Mouse (Mus musculus): ENCODE measurements around the gene Tsr1.

Tsr1 gene

GRCm38 (mm10) chr11:74898517-74898827 lies 601 bp downstream of the Tsr1 start:
- no peak for DNase-seq

- DNase-seq = no peak
Measured at GRCm38 (mm10) chr11:74901555-74901954, 3.7 kb downstream of the Tsr1 start.

GRCm38 (mm10) chr11:74902416-74902815 lies 4.5 kb downstream of the Tsr1 start:
- no peak for DNase-seq

- no peak for DNase-seq
Measured at GRCm38 (mm10) chr11:74907850-74908249, 10.0 kb downstream of the Tsr1 start.

- no peak for DNase-seq
Measured at GRCm38 (mm10) chr11:74908618-74909399, 10.9 kb downstream of the Tsr1 start.

GRCm38 (mm10) chr11:74909978-74910377 lies 12.1 kb downstream of the Tsr1 start:
- no peak for DNase-seq

- no peak for DNase-seq
Measured at GRCm38 (mm10) chr11:74912492-74912891, 14.6 kb downstream of the Tsr1 start.

- DNase-seq = no peak
Measured at GRCm38 (mm10) chr11:74919249-74919648, 21.4 kb downstream of the Tsr1 start.

GRCm38 (mm10) chr11:74924149-74924548 lies 26.3 kb downstream of the Tsr1 start:
- DNase-seq = peak; percentile 30 to 31

GRCm38 (mm10) chr11:74925577-74926387 lies 27.9 kb downstream of the Tsr1 start, which contains the start of the genes Smg6 and Srr:
TSS of gene Smg6 (plus strand) at chr11:74925823.
TSS of gene Srr (minus strand) at chr11:74925948.
- peak; percentile 95 to 97 for DNase-seq

GRCm38 (mm10) chr11:74926388-74927005 lies 28.6 kb downstream of the Tsr1 start:
- DNase-seq = no peak

GRCm38 (mm10) chr11:74927236-74927725 lies 29.4 kb downstream of the Tsr1 start:
- no peak for DNase-seq

- no peak for DNase-seq
Measured at GRCm38 (mm10) chr11:74929111-74929510, 31.2 kb downstream of the Tsr1 start.

- DNase-seq = no peak
Measured at GRCm38 (mm10) chr11:74930391-74930790, 32.5 kb downstream of the Tsr1 start.

GRCm38 (mm10) chr11:74946348-74946747 lies 48.5 kb downstream of the Tsr1 start:
- DNase-seq = peak in 1 of 2 experiments; percentile 12

GRCm38 (mm10) chr11:74954901-74955300 lies 57.0 kb downstream of the Tsr1 start:
- DNase-seq = peak; percentile 16 to 19

GRCm38 (mm10) chr11:74956006-74956405 lies 58.1 kb downstream of the Tsr1 start:
- no peak for DNase-seq

GRCm38 (mm10) chr11:74957600-74957999 lies 59.7 kb downstream of the Tsr1 start:
- DNase-seq = no peak
